Mouse (Mus musculus): ENCODE data around the gene Tmsb4x. TPM values are rescaled to one million over a fixed set of nuclear protein-coding genes. Genes with fewer than 3 reads are reported as not detected.

The Tmsb4x gene
- polyA plus RNA-seq, 1 experiment from 2014 or later: 4,572 TPM

- Histone ChIP-seq H3K4me2 (peak overlapping the region; percentile 15; the same call in 1 of the 2 replicates), H3K9ac (no peak overlapping the region), H3K9me3 (no peaks in the 10 kb centered on the region), H3K27me3 (no peaks in the 10 kb centered on the region), H3K4me1 (peaks cover 3% of the 10 kb centered on the region; the same call in 1 of the 2 replicates), H3K4me3 (no peak overlapping the region), H3K27ac (peak overlapping the region; percentile 54), H3K36me3 (no peaks in the 10 kb centered on the region)
- WGBS: 45% methylated on average over 9 of the region's 9 CpGs
- ATAC-seq (ENCODE audit: borderline replicate concordance, extremely low read depth, low FRiP score, low TSS enrichment): no peak
These were observed 2.9 kb upstream of the Tmsb4x start for GRCm38 (mm10) chrX:167211871-167212555.

- Histone ChIP-seq H3K4me2 (peak overlapping the region; percentile 54), H3K9me3 (no peaks in the 10 kb centered on the region), H3K27me3 (no peaks in the 10 kb centered on the region), H3K4me3 (peak overlapping the region; percentile 57; the same call in 1 of the 2 replicates), H3K9ac (no peak overlapping the region), H3K27ac (peak overlapping the region; percentile 88), H3K4me1 (peaks cover 3% of the 10 kb centered on the region; the same call in 1 of the 2 replicates), H3K36me3 (no peaks in the 10 kb centered on the region)
- WGBS: 22% methylated on average over 6 of the region's 6 CpGs
- ATAC-seq (ENCODE audit: borderline replicate concordance, extremely low read depth, low FRiP score, low TSS enrichment): no peak
These were observed 1.2 kb upstream of the Tmsb4x start for GRCm38 (mm10) chrX:167210319-167210728.

GRCm38 (mm10) chrX:167209828-167210227, 713 bp upstream of the Tmsb4x start:
- H3K9ac ChIP-seq: 0 out of 2 replicates have a peak overlapping the region, but pooled peaks have one; percentile 25
- 49% methylated on average over 8 of the region's 8 CpGs for WGBS
- H3K27ac ChIP-seq: peak overlapping the region; percentile 88

GRCm38 (mm10) chrX:167208506-167208820, 652 bp downstream of the Tmsb4x start:
- H3K4me1 ChIP-seq: peaks cover 6% of the 10 kb centered on the region; the same call in 1 of the 2 replicates
- peak overlapping the region; percentile 57 for H3K4me3 ChIP-seq
- peak overlapping the region; percentile 54 for H3K4me2 ChIP-seq
- no peaks in the 10 kb centered on the region for H3K27me3 ChIP-seq
- no peaks in the 10 kb centered on the region for H3K9me3 ChIP-seq
- H3K27ac ChIP-seq: peak overlapping the region; percentile 88
- 12% methylated on average over 16 of the region's 16 CpGs for WGBS
- H3K9ac ChIP-seq: peak overlapping the region; percentile 64
- H3K36me3 ChIP-seq: no peaks in the 10 kb centered on the region
- no peak for ATAC-seq (ENCODE audit: borderline replicate concordance, extremely low read depth, low FRiP score, low TSS enrichment)

More at GRCm38 (mm10) chrX:167209828-167210227, 713 bp upstream of the Tmsb4x start:
- no peaks in the 10 kb centered on the region for H3K36me3 ChIP-seq
- H3K9me3 ChIP-seq: no peaks in the 10 kb centered on the region
- H3K27me3 ChIP-seq: no peaks in the 10 kb centered on the region
- peak overlapping the region; percentile 54 for H3K4me2 ChIP-seq
- H3K4me1 ChIP-seq: peaks cover 3% of the 10 kb centered on the region; the same call in 1 of the 2 replicates
- peak overlapping the region; percentile 57 for H3K4me3 ChIP-seq
- no peak for ATAC-seq (ENCODE audit: borderline replicate concordance, extremely low read depth, low FRiP score, low TSS enrichment)

- peak overlapping the region; percentile 54 for H3K4me2 ChIP-seq
- H3K4me3 ChIP-seq: peak overlapping the region; percentile 57
- WGBS: 11% methylated on average over 25 of the region's 25 CpGs
- H3K4me1 ChIP-seq: peaks cover 6% of the 10 kb centered on the region; the same call in 1 of the 2 replicates
- peaks cover under 1% of the 10 kb centered on the region; the same call in 1 of the 2 replicates for H3K27me3 ChIP-seq
- H3K9ac ChIP-seq: peak overlapping the region; percentile 64
- H3K9me3 ChIP-seq: no peaks in the 10 kb centered on the region
- H3K36me3 ChIP-seq: no peaks in the 10 kb centered on the region
- no peak for ATAC-seq (ENCODE audit: borderline replicate concordance, extremely low read depth, low FRiP score, low TSS enrichment)
- peak overlapping the region; percentile 88 for H3K27ac ChIP-seq
These were observed 1.2 kb downstream of the Tmsb4x start for GRCm38 (mm10) chrX:167207741-167208505.

- no peaks in the 10 kb centered on the region for H3K9me3 ChIP-seq
- H3K27me3 ChIP-seq: peaks cover 3% of the 10 kb centered on the region; the same call in 1 of the 2 replicates
- H3K27ac ChIP-seq: peak overlapping the region; percentile 33
- no peak overlapping the region for H3K9ac ChIP-seq
- H3K36me3 ChIP-seq: no peaks in the 10 kb centered on the region
- H3K4me3 ChIP-seq: no peak overlapping the region
- ATAC-seq (ENCODE audit: borderline replicate concordance, extremely low read depth, low FRiP score, low TSS enrichment): no peak
- WGBS: 49% methylated on average over 8 of the region's 8 CpGs
- no peak overlapping the region for H3K4me2 ChIP-seq
- H3K4me1 ChIP-seq: 0 out of 2 replicates have a peak, but pooled peaks cover 6% of the 10 kb centered on the region
These were observed 3.1 kb downstream of the Tmsb4x start for GRCm38 (mm10) chrX:167205813-167206520.

- no peak for ATAC-seq (ENCODE audit: borderline replicate concordance, extremely low read depth, low FRiP score, low TSS enrichment)
- H3K27me3 ChIP-seq: peaks cover 3% of the 10 kb centered on the region; the same call in 1 of the 2 replicates
These were observed 7.8 kb downstream of the Tmsb4x start for GRCm38 (mm10) chrX:167201365-167201764.

GRCm38 (mm10) chrX:167195228-167195649, 13.9 kb downstream of the Tmsb4x start:
- H3K27me3 ChIP-seq: no peaks in the 10 kb centered on the region; the same call in 1 of the 2 replicates
- ATAC-seq (ENCODE audit: borderline replicate concordance, extremely low read depth, low FRiP score, low TSS enrichment): peak; percentile 80
- no peaks in the 10 kb centered on the region for H3K36me3 ChIP-seq
- no peak overlapping the region for H3K9ac ChIP-seq
- no peaks in the 10 kb centered on the region for H3K4me1 ChIP-seq
- H3K4me2 ChIP-seq: no peak overlapping the region
- no peaks in the 10 kb centered on the region for H3K9me3 ChIP-seq
- H3K4me3 ChIP-seq: no peak overlapping the region
- peak overlapping the region; percentile 80; the same call in 1 of the 2 replicates for H3K27ac ChIP-seq
- 38% methylated on average over 2 of the region's 2 CpGs for WGBS

More at GRCm38 (mm10) chrX:167201365-167201764, 7.8 kb downstream of the Tmsb4x start:
- no peaks in the 10 kb centered on the region for H3K9me3 ChIP-seq
- H3K4me3 ChIP-seq: no peak overlapping the region
- 46% methylated on average over 2 of the region's 2 CpGs for WGBS
- H3K27ac ChIP-seq: no peak overlapping the region
- no peak overlapping the region for H3K9ac ChIP-seq
- no peak overlapping the region for H3K4me2 ChIP-seq
- no peaks in the 10 kb centered on the region for H3K36me3 ChIP-seq
- 0 out of 2 replicates have a peak, but pooled peaks cover 3% of the 10 kb centered on the region for H3K4me1 ChIP-seq

- no peak overlapping the region for H3K4me3 ChIP-seq
- H3K4me2 ChIP-seq: no peak overlapping the region
- no peaks in the 10 kb centered on the region for H3K27me3 ChIP-seq
- no peak for ATAC-seq (ENCODE audit: borderline replicate concordance, extremely low read depth, low FRiP score, low TSS enrichment)
- no peaks in the 10 kb centered on the region for H3K36me3 ChIP-seq
- WGBS: 40% methylated on average over 2 of the region's 2 CpGs
- H3K4me1 ChIP-seq: no peaks in the 10 kb centered on the region
- no peak overlapping the region for H3K9ac ChIP-seq
- no peak overlapping the region for H3K27ac ChIP-seq
- no peaks in the 10 kb centered on the region for H3K9me3 ChIP-seq
These were observed 22.8 kb downstream of the Tmsb4x start for GRCm38 (mm10) chrX:167186306-167186705.

GRCm38 (mm10) chrX:167183535-167183934, 25.6 kb downstream of the Tmsb4x start:
- Histone ChIP-seq H3K4me2 (no peak overlapping the region), H3K4me1 (no peaks in the 10 kb centered on the region), H3K27me3 (no peaks in the 10 kb centered on the region), H3K27ac (no peak overlapping the region), H3K36me3 (no peaks in the 10 kb centered on the region), H3K9me3 (no peaks in the 10 kb centered on the region), H3K4me3 (no peak overlapping the region), H3K9ac (no peak overlapping the region)
- no peak for ATAC-seq (ENCODE audit: borderline replicate concordance, extremely low read depth, low FRiP score, low TSS enrichment)
- 45% methylated on average over 6 of the region's 6 CpGs for WGBS

GRCm38 (mm10) chrX:167182411-167182810, 26.7 kb downstream of the Tmsb4x start:
- Histone ChIP-seq H3K9ac (no peak overlapping the region), H3K27ac (no peak overlapping the region), H3K27me3 (no peaks in the 10 kb centered on the region), H3K4me2 (no peak overlapping the region), H3K9me3 (no peaks in the 10 kb centered on the region), H3K36me3 (no peaks in the 10 kb centered on the region), H3K4me3 (no peak overlapping the region), H3K4me1 (no peaks in the 10 kb centered on the region)
- WGBS: 76% methylated on average over 5 of the region's 5 CpGs
- ATAC-seq (ENCODE audit: borderline replicate concordance, extremely low read depth, low FRiP score, low TSS enrichment): no peak

Data from lung, embryonic 15.5 days (tissue).